Mouse (Mus musculus) midbrain, embryonic 13.5 days (tissue): ENCODE data around the gene Enpp3. TPM values are rescaled to one million over a fixed set of nuclear protein-coding genes. Genes with fewer than 3 reads are reported as not detected.

Experiments used
- ATAC-seq: fragments of 200-750 bp; cut with Nextera tagmentation; 2 replicates; pipeline ENCODE4 v1.8.0; 2017; ENCODE audit warnings: mild to moderate bottlenecking, moderate TSS enrichment, moderate library complexity
- H3K27ac ChIP-seq: fragments of 300-500 bp; sonication (generic); 2 replicates; pipeline ENCODE4 v1.5.1; 2015; ENCODE audit warnings: inconsistent platforms, mild to moderate bottlenecking, moderate library complexity
- H3K27me3 ChIP-seq: fragments of 300-500 bp; sonication (generic); 2 replicates; pipeline ENCODE4 v1.6.1; 2015; ENCODE audit warnings: mild to moderate bottlenecking, inconsistent platforms
- H3K36me3 ChIP-seq: fragments of 300-500 bp; sonication (generic); 2 replicates; pipeline ENCODE4 v1.6.1; 2015; ENCODE audit warnings: mild to moderate bottlenecking, inconsistent platforms
- H3K4me1 ChIP-seq: fragments of 300-500 bp; sonication (generic); replicated peaks from 2 replicates; pipeline ENCODE4 v1.6.1; 2015; ENCODE audit warnings: inconsistent platforms
- H3K4me2 ChIP-seq: fragments of 300-500 bp; sonication (generic); replicated peaks from 2 replicates; pipeline ENCODE4 v1.6.1; 2015; ENCODE audit warnings: moderate library complexity, mild to moderate bottlenecking, inconsistent platforms
- H3K4me3 ChIP-seq: fragments of 300-500 bp; sonication (generic); replicated peaks from 2 replicates; pipeline ENCODE4 v1.5.1; 2015; ENCODE audit warnings: mild to moderate bottlenecking, inconsistent platforms
- H3K9ac ChIP-seq: fragments of 300-500 bp; sonication (generic); replicated peaks from 2 replicates; pipeline ENCODE4 v1.6.1; 2015; ENCODE audit warnings: mild to moderate bottlenecking, inconsistent platforms
- H3K9me3 ChIP-seq: fragments of 300-500 bp; sonication (generic); 2 replicates; pipeline ENCODE4 v1.6.1; 2016; ENCODE audit warnings: mild to moderate bottlenecking, inconsistent platforms
- WGBS: fragments of 180-500 bp; shearing (Covaris S2); methylation state at CpG from one replicate; pipeline ENCODE4 v1.1.7; 2015; 5-methylcytosine and 5-hydroxymethylcytosine counted together
- polyA plus RNA-seq: library from polyadenylated mRNA; unstranded; fragments of >200 nt; fragmentation: Nextera tagmentation; extraction: Ambion mirVana; gene quantifications from 2 replicates; pipeline ENCODE4 v1.2.1, GENCODE M21; 2015

Gene Enpp3
- polyA plus RNA-seq, 1 experiment from 2014 or later, result 4.0 TPM

- no peaks in the 10 kb centered on the region for H3K27me3 ChIP-seq
- no peaks in the 10 kb centered on the region for H3K9me3 ChIP-seq
- no peak for ATAC-seq
- H3K36me3 ChIP-seq, result no peaks in the 10 kb centered on the region
- no peak overlapping the region for H3K27ac ChIP-seq
- peaks cover 23% of the 10 kb centered on the region for H3K4me1 ChIP-seq
- 90% methylated on average over 9 of the region's 9 CpGs for WGBS
- no peak overlapping the region for H3K4me3 ChIP-seq
- H3K9ac ChIP-seq, result no peak overlapping the region
- no peak overlapping the region for H3K4me2 ChIP-seq
Observed at GRCm38 (mm10) chr10:24832306-24832705, 10.3 kb downstream of the Enpp3 start.

DNA sequence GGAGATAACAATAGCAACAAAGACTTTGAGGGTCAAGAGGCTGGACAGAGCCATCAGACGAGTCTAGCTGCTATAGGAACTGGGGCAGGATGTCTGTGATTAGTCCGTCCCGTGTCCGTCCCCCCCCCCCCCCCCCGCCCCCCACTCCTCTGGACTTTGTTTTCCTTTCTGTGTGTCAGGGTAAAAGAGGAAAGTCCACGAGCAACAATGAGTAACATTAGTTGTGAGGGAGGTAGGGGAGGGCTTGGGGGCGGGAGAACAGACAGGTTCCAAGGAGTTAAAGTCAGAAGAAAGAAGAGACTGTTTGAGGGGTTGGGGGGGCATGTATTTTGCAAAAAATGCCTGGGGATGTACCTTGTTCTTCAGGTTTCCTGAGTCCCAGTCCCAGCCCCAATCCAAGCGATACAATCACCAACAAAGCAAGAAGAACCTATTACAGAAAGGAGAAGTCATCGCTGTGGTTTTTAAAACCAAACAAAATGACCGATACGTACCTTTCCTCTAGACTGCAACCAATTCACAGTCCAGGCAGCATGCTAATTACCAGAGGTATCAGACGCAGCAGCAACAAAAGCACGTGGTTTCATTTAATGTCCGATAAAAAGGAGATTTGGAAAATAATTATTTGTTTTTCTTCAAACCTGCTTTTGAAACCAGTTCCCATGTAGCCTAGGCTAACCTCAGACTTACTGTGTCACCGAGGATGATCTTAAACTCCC, 11.1 kb downstream of the Enpp3 start:
- Histone ChIP-seq H3K4me2 (no peak overlapping the region), H3K9ac (no peak overlapping the region), H3K4me1 (peaks cover 22% of the 10 kb centered on the region), H3K9me3 (no peaks in the 10 kb centered on the region), H3K4me3 (no peak overlapping the region), H3K27me3 (no peaks in the 10 kb centered on the region), H3K27ac (no peak overlapping the region), H3K36me3 (no peaks in the 10 kb centered on the region)
- no peak for ATAC-seq
- WGBS, result 75% methylated on average over 14 of the region's 15 CpGs

DNA sequence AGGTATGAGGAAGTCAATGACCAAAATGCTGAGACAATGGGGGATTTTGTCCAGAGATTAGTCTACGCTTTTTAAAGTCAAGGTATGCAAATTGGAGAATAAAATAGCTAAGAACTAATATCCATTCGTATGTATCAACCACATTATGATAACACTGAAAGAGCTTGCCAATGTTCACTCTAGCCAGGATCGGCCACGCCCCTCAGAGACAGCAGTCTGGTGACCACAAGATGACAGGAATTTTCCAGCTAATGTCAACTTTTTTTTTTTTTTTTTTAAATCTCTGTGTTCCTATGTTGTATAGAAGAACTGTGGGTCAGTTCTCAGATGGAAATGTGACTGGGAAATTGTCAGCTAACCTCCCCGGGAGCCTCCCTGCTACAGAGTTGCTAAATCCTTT, 12.2 kb downstream of the Enpp3 start:
- H3K36me3 ChIP-seq, result no peaks in the 10 kb centered on the region
- H3K4me1 ChIP-seq, result peaks cover 19% of the 10 kb centered on the region
- no peaks in the 10 kb centered on the region for H3K9me3 ChIP-seq
- H3K9ac ChIP-seq, result no peak overlapping the region
- no peak overlapping the region for H3K4me3 ChIP-seq
- no peak for ATAC-seq
- no peaks in the 10 kb centered on the region for H3K27me3 ChIP-seq
- H3K4me2 ChIP-seq, result no peak overlapping the region
- WGBS, result 88% methylated on average over 5 of the region's 5 CpGs
- no peak overlapping the region for H3K27ac ChIP-seq

- Histone ChIP-seq H3K9ac (no peak overlapping the region), H3K9me3 (no peaks in the 10 kb centered on the region), H3K27ac (no peak overlapping the region), H3K27me3 (no peaks in the 10 kb centered on the region), H3K36me3 (no peaks in the 10 kb centered on the region), H3K4me2 (no peak overlapping the region), H3K4me1 (peaks cover 8% of the 10 kb centered on the region), H3K4me3 (no peak overlapping the region)
- WGBS, result 98% methylated on average over 4 of the region's 4 CpGs
- no peak for ATAC-seq
Observed at GRCm38 (mm10) chr10:24828136-24828535, 14.5 kb downstream of the Enpp3 start.

DNA sequence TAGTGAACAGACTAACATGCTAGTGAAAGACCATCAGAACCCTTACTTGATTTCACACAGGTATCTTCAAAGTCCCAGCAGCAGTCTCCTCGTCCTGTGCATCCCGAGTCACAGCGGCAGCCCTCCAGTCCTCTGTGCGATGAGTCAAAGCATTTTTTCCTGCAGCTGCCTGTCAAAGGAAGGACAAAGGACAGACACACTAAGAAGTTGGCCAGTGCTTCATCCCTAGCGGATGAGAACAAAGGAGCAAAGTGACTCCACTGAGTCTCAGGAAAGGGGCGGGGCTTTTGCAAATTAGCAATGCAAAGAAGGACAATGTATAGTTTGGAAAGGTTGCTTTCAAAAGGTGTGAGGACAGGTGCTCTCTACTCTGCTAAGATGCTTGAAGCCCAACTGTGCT, 16.5 kb downstream of the Enpp3 start:
- Histone ChIP-seq H3K4me3 (no peak overlapping the region), H3K27ac (no peak overlapping the region), H3K36me3 (no peaks in the 10 kb centered on the region), H3K4me1 (peaks cover 8% of the 10 kb centered on the region), H3K27me3 (no peaks in the 10 kb centered on the region), H3K9ac (0 out of 2 replicates have a peak overlapping the region, but pooled peaks have one; percentile 28), H3K9me3 (no peaks in the 10 kb centered on the region), H3K4me2 (peak overlapping the region; percentile 20; the same call in 1 of the 2 replicates)
- WGBS, result 7% methylated on average over 6 of the region's 6 CpGs
- ATAC-seq, result peak; percentile 71

- Histone ChIP-seq H3K27ac (no peak overlapping the region), H3K4me1 (peaks cover 8% of the 10 kb centered on the region), H3K36me3 (no peaks in the 10 kb centered on the region; the same call in 1 of the 2 replicates), H3K4me2 (peak overlapping the region; percentile 20; the same call in 1 of the 2 replicates), H3K27me3 (no peaks in the 10 kb centered on the region), H3K9ac (no peak overlapping the region), H3K9me3 (no peaks in the 10 kb centered on the region), H3K4me3 (no peak overlapping the region)
- 82% methylated on average over 7 of the region's 7 CpGs for WGBS
- no peak for ATAC-seq
Observed at GRCm38 (mm10) chr10:24825456-24826081, 17.1 kb downstream of the Enpp3 start.

DNA sequence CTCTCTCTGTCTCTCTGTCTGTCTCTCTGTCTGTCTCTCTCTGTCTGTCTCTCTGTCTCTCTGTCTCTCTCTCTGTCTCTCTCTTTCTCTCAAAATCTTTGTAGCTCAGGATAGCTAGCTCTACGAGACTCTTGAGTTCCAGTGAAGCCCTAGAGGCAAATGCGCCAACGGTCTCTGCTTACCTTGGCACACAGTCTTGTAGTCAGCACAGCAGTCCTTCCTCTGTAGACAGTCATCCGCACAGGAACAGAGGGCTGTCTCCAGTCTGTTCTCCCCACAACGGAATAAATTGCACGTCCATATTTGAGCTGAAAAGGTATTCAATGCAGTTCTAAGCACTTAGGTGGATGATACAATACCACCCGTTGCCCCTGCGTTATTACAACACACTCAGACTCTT, 18.0 kb downstream of the Enpp3 start:
- no peak overlapping the region for H3K4me3 ChIP-seq
- H3K36me3 ChIP-seq, result no peaks in the 10 kb centered on the region; the same call in 1 of the 2 replicates
- no peaks in the 10 kb centered on the region for H3K9me3 ChIP-seq
- H3K4me1 ChIP-seq, result peaks cover 8% of the 10 kb centered on the region
- no peak overlapping the region for H3K27ac ChIP-seq
- no peak for ATAC-seq
- no peaks in the 10 kb centered on the region for H3K27me3 ChIP-seq
- H3K9ac ChIP-seq, result no peak overlapping the region
- no peak overlapping the region for H3K4me2 ChIP-seq
- 84% methylated on average over 8 of the region's 8 CpGs for WGBS

DNA sequence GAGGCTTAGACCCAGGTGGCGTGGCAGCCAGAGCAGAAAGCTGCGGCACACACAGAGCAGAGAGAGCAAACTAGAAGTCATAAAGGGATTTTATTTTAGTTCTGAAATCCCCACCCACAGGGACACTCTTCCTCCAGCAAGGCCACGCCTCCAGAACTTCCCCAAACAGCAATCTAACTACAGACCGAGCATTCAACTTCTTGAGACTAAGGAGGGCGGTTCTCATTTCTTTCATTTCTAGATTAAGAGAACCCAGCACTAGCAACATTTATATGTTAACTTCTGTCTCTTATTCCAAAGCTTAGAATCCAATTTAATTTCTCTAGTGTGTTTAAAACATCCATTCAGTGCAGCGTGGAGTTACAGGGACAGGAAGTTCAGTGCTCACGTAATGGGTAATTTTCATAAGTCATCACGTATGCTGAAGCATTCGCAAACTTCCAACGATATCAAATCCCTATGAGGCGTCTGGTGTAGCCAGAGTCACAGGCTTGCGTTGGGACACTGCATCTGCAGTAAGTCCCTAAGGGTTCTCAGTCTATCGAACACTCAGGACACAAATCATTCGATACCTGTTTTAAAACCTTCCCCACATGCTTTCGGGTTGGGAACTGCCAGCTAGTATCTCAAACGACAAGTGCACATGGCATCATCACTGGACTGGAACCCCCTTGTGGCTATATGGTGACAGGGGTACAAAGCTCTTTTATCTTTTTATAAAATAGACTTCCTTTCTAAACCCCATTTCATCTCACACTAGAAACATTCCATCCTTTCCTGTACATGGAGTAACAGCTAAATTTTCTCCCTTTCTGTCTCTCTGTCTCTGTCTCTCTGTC, 18.7 kb downstream of the Enpp3 start:
- no peak overlapping the region for H3K9ac ChIP-seq
- ATAC-seq, result no peak
- H3K4me2 ChIP-seq, result no peak overlapping the region
- H3K4me3 ChIP-seq, result no peak overlapping the region
- no peaks in the 10 kb centered on the region for H3K9me3 ChIP-seq
- H3K36me3 ChIP-seq, result no peaks in the 10 kb centered on the region; the same call in 1 of the 2 replicates
- no peak overlapping the region for H3K27ac ChIP-seq
- H3K4me1 ChIP-seq, result peaks cover 8% of the 10 kb centered on the region
- WGBS, result 85% methylated on average over 16 of the region's 16 CpGs
- H3K27me3 ChIP-seq, result no peaks in the 10 kb centered on the region

- H3K9ac ChIP-seq, result no peak overlapping the region
- H3K27ac ChIP-seq, result no peak overlapping the region
- ATAC-seq, result no peak
- no peaks in the 10 kb centered on the region; the same call in 1 of the 2 replicates for H3K36me3 ChIP-seq
- no peak overlapping the region for H3K4me2 ChIP-seq
- H3K4me3 ChIP-seq, result no peak overlapping the region
- 54% methylated on average over 1 of the region's 1 CpGs for WGBS
- H3K9me3 ChIP-seq, result no peaks in the 10 kb centered on the region
- H3K27me3 ChIP-seq, result no peaks in the 10 kb centered on the region
- peaks cover 8% of the 10 kb centered on the region for H3K4me1 ChIP-seq
Observed at GRCm38 (mm10) chr10:24823265-24823664, 19.4 kb downstream of the Enpp3 start.

GRCm38 (mm10) chr10:24822842-24823241, 19.8 kb downstream of the Enpp3 start:
- H3K4me3 ChIP-seq, result no peak overlapping the region
- H3K27ac ChIP-seq, result no peak overlapping the region
- H3K9ac ChIP-seq, result no peak overlapping the region
- ATAC-seq, result no peak
- no peak overlapping the region for H3K4me2 ChIP-seq
- H3K27me3 ChIP-seq, result no peaks in the 10 kb centered on the region
- H3K4me1 ChIP-seq, result peaks cover 8% of the 10 kb centered on the region
- WGBS, result 97% methylated on average over 1 of the region's 1 CpGs
- no peaks in the 10 kb centered on the region; the same call in 1 of the 2 replicates for H3K36me3 ChIP-seq
- H3K9me3 ChIP-seq, result no peaks in the 10 kb centered on the region

DNA sequence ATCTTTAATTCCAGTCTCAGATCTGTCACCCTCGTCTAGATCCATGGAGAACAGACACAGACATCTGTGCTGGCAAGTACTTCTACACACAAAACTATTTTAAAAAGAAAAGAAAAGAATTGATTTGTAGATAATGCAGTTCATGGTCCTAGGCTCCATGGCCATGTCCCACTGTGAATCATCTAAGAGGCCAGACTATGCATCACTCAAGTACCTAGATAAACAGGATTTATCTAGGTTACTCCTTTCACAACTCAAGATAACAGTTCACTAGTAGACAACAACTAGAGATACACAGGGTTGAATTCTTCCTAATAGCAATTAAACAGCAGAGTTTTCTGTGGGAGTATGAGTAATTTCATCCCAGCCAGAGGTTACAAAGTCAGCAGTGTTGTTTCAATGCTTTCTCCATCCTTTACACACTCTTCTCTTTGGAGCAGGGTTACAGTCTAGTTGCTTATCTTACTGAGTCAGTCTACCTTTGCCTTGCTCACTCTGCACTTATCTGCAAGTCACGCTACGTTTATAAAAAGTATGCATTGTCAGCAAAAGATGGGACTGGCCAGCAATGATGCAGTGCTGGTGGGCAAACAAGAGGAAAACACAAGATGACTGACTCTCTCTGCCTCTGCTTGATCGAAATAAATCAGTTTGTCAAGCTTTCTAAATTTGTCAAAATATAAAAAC, 20.5 kb downstream of the Enpp3 start:
- peaks cover 8% of the 10 kb centered on the region for H3K4me1 ChIP-seq
- no peaks in the 10 kb centered on the region for H3K27me3 ChIP-seq
- 88% methylated on average over 4 of the region's 4 CpGs for WGBS
- H3K4me3 ChIP-seq, result no peak overlapping the region
- H3K4me2 ChIP-seq, result no peak overlapping the region
- H3K27ac ChIP-seq, result no peak overlapping the region
- H3K9me3 ChIP-seq, result no peaks in the 10 kb centered on the region
- ATAC-seq, result no peak
- H3K36me3 ChIP-seq, result no peaks in the 10 kb centered on the region; the same call in 1 of the 2 replicates
- no peak overlapping the region for H3K9ac ChIP-seq
